Mouse (Mus musculus): ENCODE data around the gene Sgk2. TPM values are rescaled to one million over a fixed set of nuclear protein-coding genes. Genes with fewer than 3 reads are reported as not detected.

The Sgk2 gene
- polyA plus RNA-seq, 1 experiment from 2014 or later: not detected

- no peak overlapping the region for H3K27ac ChIP-seq (ENCODE audit: low read depth, low read length)
- no peaks in the 10 kb centered on the region for H3K36me3 ChIP-seq (ENCODE audit: control insufficient read depth, insufficient read depth, low read length)
- H3K9me3 ChIP-seq (replicated peaks; ENCODE audit: control insufficient read depth, low read length): no peaks in the 10 kb centered on the region
- WGBS (ENCODE audit: insufficient replicate concordance): 67% methylated on average over 9 of the region's 9 CpGs
- no peak overlapping the region for H3K4me3 ChIP-seq (ENCODE audit: low read depth, low read length)
- H3K4me1 ChIP-seq (ENCODE audit: control insufficient read depth, insufficient read depth, low read length): no peaks in the 10 kb centered on the region
- ATAC-seq (replicated peaks; ENCODE audit: insufficient number of reproducible peaks, low FRiP score, low TSS enrichment): no peak
- no peak overlapping the region for H3K4me2 ChIP-seq
- no peak overlapping the region for H3K9ac ChIP-seq (ENCODE audit: low read depth, low read length)
- no peaks in the 10 kb centered on the region; the same call in 1 of the 2 replicates for H3K27me3 ChIP-seq (ENCODE audit: control insufficient read depth, insufficient read depth, low read length)
These were observed 6.9 kb downstream of the Sgk2 start for GRCm38 (mm10) chr2:162993881-162994616.

DNA sequence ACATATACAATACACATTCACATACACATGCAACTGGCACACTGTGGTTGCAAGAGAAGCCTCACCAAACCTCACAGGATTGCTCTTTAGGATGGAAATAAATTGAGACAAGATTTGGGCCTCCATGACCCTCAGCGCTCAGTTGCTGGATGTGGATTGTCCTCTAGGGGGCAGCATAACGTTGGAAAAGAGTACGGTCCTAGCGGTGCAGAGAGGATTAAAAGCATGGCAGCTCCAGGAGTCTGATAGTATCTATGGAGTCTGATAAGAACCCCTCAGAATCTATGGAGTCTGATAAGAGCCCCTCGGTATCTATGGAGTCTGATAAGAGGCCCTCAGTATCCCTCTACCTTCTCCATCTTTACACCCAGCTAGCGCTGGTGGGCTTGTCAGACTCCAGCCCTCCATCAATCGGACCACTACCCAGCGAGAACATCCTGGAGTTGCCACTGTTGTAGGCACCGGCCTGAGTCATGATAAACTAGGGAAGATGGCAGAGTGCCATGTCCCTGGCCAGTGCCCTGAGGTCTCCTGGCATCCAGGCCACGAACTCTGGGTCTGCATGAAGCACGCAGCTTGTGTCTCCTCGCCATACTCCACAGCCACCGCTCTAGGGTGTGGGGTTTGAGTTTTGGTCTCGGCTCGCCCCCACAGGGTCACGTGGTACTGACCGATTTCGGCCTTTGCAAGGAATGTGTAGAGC is 11.5 kb downstream of the Sgk2 start:
- H3K27me3 ChIP-seq (ENCODE audit: control insufficient read depth, insufficient read depth, low read length): no peaks in the 10 kb centered on the region; the same call in 1 of the 2 replicates
- peak overlapping the region; percentile 55 for H3K4me2 ChIP-seq
- H3K4me3 ChIP-seq (ENCODE audit: low read depth, low read length): peak overlapping the region; percentile 20; the same call in 1 of the 2 replicates
- H3K9ac ChIP-seq (ENCODE audit: low read depth, low read length): no peak overlapping the region
- 15% methylated on average over 18 of the region's 18 CpGs for WGBS (ENCODE audit: insufficient replicate concordance)
- no peaks in the 10 kb centered on the region for H3K9me3 ChIP-seq (replicated peaks; ENCODE audit: control insufficient read depth, low read length)
- H3K36me3 ChIP-seq (ENCODE audit: control insufficient read depth, insufficient read depth, low read length): no peaks in the 10 kb centered on the region
- no peak overlapping the region for H3K27ac ChIP-seq (ENCODE audit: low read depth, low read length)
- no peaks in the 10 kb centered on the region for H3K4me1 ChIP-seq (ENCODE audit: control insufficient read depth, insufficient read depth, low read length)
- peak; percentile 57 for ATAC-seq (replicated peaks; ENCODE audit: insufficient number of reproducible peaks, low FRiP score, low TSS enrichment)

DNA sequence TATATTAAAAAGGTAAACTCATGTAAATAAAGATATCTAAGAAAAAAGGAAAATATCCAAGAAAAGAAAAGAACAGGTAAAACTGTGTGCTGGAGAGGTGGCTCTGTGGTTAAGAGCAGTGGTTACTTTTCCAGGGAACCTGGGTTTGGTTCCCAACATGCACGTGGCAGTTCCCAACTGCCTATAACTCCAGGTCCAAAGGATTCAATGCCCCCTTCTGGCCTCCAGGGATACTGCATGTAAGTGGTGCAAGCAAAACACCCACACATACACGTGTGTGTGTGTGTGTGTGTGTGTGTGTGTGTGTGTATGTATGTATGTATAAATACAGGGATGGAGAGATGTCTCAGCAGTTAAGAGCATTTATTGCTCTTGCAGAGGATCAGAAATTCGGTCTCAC is 12.6 kb downstream of the Sgk2 start:
- 29% methylated on average over 3 of the region's 3 CpGs for WGBS (ENCODE audit: insufficient replicate concordance)
- ATAC-seq (replicated peaks; ENCODE audit: insufficient number of reproducible peaks, low FRiP score, low TSS enrichment): no peak
- no peaks in the 10 kb centered on the region for H3K9me3 ChIP-seq (replicated peaks; ENCODE audit: control insufficient read depth, low read length)

GRCm38 (mm10) chr2:163001071-163001470 is 13.9 kb downstream of the Sgk2 start:
- no peaks in the 10 kb centered on the region for H3K4me1 ChIP-seq (ENCODE audit: control insufficient read depth, insufficient read depth, low read length)
- H3K27ac ChIP-seq (ENCODE audit: low read depth, low read length): no peak overlapping the region
- no peaks in the 10 kb centered on the region for H3K36me3 ChIP-seq (ENCODE audit: control insufficient read depth, insufficient read depth, low read length)
- H3K9me3 ChIP-seq (replicated peaks; ENCODE audit: control insufficient read depth, low read length): no peaks in the 10 kb centered on the region
- H3K4me2 ChIP-seq: no peak overlapping the region
- H3K4me3 ChIP-seq (ENCODE audit: low read depth, low read length): no peak overlapping the region
- H3K9ac ChIP-seq (ENCODE audit: low read depth, low read length): no peak overlapping the region
- no peak for ATAC-seq (replicated peaks; ENCODE audit: insufficient number of reproducible peaks, low FRiP score, low TSS enrichment)
- 98% methylated on average over 1 of the region's 1 CpGs for WGBS (ENCODE audit: insufficient replicate concordance)
- H3K27me3 ChIP-seq (ENCODE audit: control insufficient read depth, insufficient read depth, low read length): no peaks in the 10 kb centered on the region; the same call in 1 of the 2 replicates

More for the DNA sequence above, 12.6 kb downstream of the Sgk2 start:
- Histone ChIP-seq H3K27ac (ENCODE audit: low read depth, low read length) (no peak overlapping the region), H3K4me2 (no peak overlapping the region), H3K4me1 (ENCODE audit: control insufficient read depth, insufficient read depth, low read length) (no peaks in the 10 kb centered on the region), H3K27me3 (ENCODE audit: control insufficient read depth, insufficient read depth, low read length) (no peaks in the 10 kb centered on the region; the same call in 1 of the 2 replicates), H3K4me3 (ENCODE audit: low read depth, low read length) (no peak overlapping the region), H3K9ac (ENCODE audit: low read depth, low read length) (no peak overlapping the region), H3K36me3 (ENCODE audit: control insufficient read depth, insufficient read depth, low read length) (no peaks in the 10 kb centered on the region)

DNA sequence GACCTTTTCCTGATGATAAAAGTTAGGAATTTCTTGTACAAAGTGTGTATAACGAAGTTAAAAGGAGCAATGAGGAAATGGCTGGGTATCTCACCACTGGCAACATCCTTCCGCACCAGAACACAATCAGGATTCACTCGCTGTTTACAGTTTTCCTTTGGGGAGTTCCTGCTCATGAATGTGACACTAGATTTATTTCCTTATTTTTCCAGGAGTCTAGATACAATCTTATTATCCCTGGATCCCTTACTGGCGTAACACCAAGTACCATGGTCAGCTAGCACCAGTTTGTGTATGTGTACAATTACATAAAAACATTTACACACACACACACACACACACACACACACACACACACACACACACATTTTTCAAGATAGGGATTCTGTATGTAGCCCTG is 20.2 kb downstream of the Sgk2 start:
- Histone ChIP-seq H3K4me1 (ENCODE audit: control insufficient read depth, insufficient read depth, low read length) (no peaks in the 10 kb centered on the region), H3K36me3 (ENCODE audit: control insufficient read depth, insufficient read depth, low read length) (no peaks in the 10 kb centered on the region), H3K9me3 (replicated peaks; ENCODE audit: control insufficient read depth, low read length) (no peaks in the 10 kb centered on the region), H3K4me3 (ENCODE audit: low read depth, low read length) (no peak overlapping the region), H3K9ac (ENCODE audit: low read depth, low read length) (no peak overlapping the region), H3K27me3 (ENCODE audit: control insufficient read depth, insufficient read depth, low read length) (no peaks in the 10 kb centered on the region; the same call in 1 of the 2 replicates), H3K4me2 (no peak overlapping the region), H3K27ac (ENCODE audit: low read depth, low read length) (no peak overlapping the region)
- 60% methylated on average over 4 of the region's 4 CpGs for WGBS (ENCODE audit: insufficient replicate concordance)
- no peak for ATAC-seq (replicated peaks; ENCODE audit: insufficient number of reproducible peaks, low FRiP score, low TSS enrichment)

GRCm38 (mm10) chr2:163016916-163017743 is 30.0 kb downstream of the Sgk2 start, which contains the start of gene Ift52:
Gene Ift52 (plus strand): TSS chr2:163017354.
- WGBS (ENCODE audit: insufficient replicate concordance): under 1% methylated on average over 57 of the region's 57 CpGs

DNA sequence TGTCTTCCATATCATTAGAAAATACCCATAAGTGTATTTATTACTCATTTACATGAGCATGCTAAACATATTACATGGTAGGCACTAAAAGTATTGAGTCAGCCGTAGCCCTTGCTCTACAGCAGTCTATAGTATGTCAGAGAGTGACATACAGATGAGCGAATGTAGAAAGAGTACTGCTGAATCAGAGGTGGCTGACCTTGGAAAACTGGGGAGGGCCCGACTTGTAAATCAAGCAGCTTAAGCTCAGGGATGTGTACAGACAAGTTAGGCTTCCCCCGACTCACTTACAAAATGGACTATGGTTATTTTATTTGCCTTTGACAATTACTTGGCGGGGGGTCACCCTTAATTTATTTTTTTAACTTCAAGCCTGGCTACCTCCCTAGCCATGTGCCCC is 44.2 kb downstream of the Sgk2 start:
- peaks cover 20% of the 10 kb centered on the region for H3K36me3 ChIP-seq (ENCODE audit: control insufficient read depth, insufficient read depth, low read length)
- H3K4me3 ChIP-seq (ENCODE audit: low read depth, low read length): no peak overlapping the region
- no peaks in the 10 kb centered on the region for H3K4me1 ChIP-seq (ENCODE audit: control insufficient read depth, insufficient read depth, low read length)
- no peak for ATAC-seq (replicated peaks; ENCODE audit: insufficient number of reproducible peaks, low FRiP score, low TSS enrichment)
- H3K9me3 ChIP-seq (replicated peaks; ENCODE audit: control insufficient read depth, low read length): no peaks in the 10 kb centered on the region
- no peak overlapping the region for H3K9ac ChIP-seq (ENCODE audit: low read depth, low read length)
- WGBS (ENCODE audit: insufficient replicate concordance): 81% methylated on average over 5 of the region's 5 CpGs
- H3K4me2 ChIP-seq: no peak overlapping the region
- no peaks in the 10 kb centered on the region for H3K27me3 ChIP-seq (ENCODE audit: control insufficient read depth, insufficient read depth, low read length)
- H3K27ac ChIP-seq (ENCODE audit: low read depth, low read length): no peak overlapping the region

More at GRCm38 (mm10) chr2:163016916-163017743, 30.0 kb downstream of the Sgk2 start, which contains the start of gene Ift52:
- 0 out of 2 replicates have a peak within 1 kb of the TSS, but pooled peaks have one; percentile 10 for H3K27ac ChIP-seq (ENCODE audit: low read depth, low read length)
- peaks cover 3% of the 10 kb centered on the region; the same call in 1 of the 2 replicates for H3K4me1 ChIP-seq (ENCODE audit: control insufficient read depth, insufficient read depth, low read length)
- peak within 1 kb of the TSS; percentile 89 for H3K9ac ChIP-seq (ENCODE audit: low read depth, low read length)
- H3K36me3 ChIP-seq (ENCODE audit: control insufficient read depth, insufficient read depth, low read length): no peaks in the 10 kb centered on the region
- H3K9me3 ChIP-seq (replicated peaks; ENCODE audit: control insufficient read depth, low read length): no peaks in the 10 kb centered on the region
- peak within 1 kb of the TSS; percentile 95 for H3K4me3 ChIP-seq (ENCODE audit: low read depth, low read length)
- peak within 1 kb of the TSS; percentile 60 for H3K4me2 ChIP-seq
- peak; percentile 95 for ATAC-seq (replicated peaks; ENCODE audit: insufficient number of reproducible peaks, low FRiP score, low TSS enrichment)
- H3K27me3 ChIP-seq (ENCODE audit: control insufficient read depth, insufficient read depth, low read length): no peaks in the 10 kb centered on the region

DNA sequence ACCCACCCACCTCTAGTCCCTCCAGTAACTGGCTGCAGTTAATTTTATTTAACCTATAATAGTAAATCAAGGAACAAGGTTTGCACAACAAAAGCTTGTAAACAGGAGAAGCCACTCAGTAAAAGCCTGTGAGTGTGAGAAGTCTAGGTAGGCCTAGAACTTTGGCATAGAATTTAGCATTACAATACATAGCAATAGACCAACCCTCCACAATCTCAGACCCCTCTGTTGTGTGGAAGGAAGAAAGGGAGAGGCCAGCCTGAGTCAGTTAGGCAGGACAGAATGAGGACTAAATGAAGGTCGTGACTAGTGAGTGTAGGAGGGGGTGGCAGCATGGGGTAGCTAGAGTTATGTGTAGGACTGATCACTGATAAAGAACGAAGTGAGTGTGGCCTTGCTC is 44.6 kb downstream of the Sgk2 start:
- Histone ChIP-seq H3K27me3 (ENCODE audit: control insufficient read depth, insufficient read depth, low read length) (no peaks in the 10 kb centered on the region), H3K27ac (ENCODE audit: low read depth, low read length) (no peak overlapping the region), H3K9ac (ENCODE audit: low read depth, low read length) (no peak overlapping the region), H3K4me3 (ENCODE audit: low read depth, low read length) (no peak overlapping the region), H3K36me3 (ENCODE audit: control insufficient read depth, insufficient read depth, low read length) (peaks cover 16% of the 10 kb centered on the region), H3K4me2 (no peak overlapping the region), H3K9me3 (replicated peaks; ENCODE audit: control insufficient read depth, low read length) (no peaks in the 10 kb centered on the region), H3K4me1 (ENCODE audit: control insufficient read depth, insufficient read depth, low read length) (0 out of 2 replicates have a peak, but pooled peaks cover 2% of the 10 kb centered on the region)
- 54% methylated on average over 2 of the region's 2 CpGs for WGBS (ENCODE audit: insufficient replicate concordance)
- ATAC-seq (replicated peaks; ENCODE audit: insufficient number of reproducible peaks, low FRiP score, low TSS enrichment): no peak

Data from heart, embryonic 11.5 days (tissue).